Mouse (Mus musculus): Measurements from ENCODE around the gene Havcr2.
"Not testable (repeated sequence)": the region's sequence is repeated elsewhere in the genome, so short reads cannot be mapped to it uniquely, and the experiment has no call there.

Gene Havcr2

DNA sequence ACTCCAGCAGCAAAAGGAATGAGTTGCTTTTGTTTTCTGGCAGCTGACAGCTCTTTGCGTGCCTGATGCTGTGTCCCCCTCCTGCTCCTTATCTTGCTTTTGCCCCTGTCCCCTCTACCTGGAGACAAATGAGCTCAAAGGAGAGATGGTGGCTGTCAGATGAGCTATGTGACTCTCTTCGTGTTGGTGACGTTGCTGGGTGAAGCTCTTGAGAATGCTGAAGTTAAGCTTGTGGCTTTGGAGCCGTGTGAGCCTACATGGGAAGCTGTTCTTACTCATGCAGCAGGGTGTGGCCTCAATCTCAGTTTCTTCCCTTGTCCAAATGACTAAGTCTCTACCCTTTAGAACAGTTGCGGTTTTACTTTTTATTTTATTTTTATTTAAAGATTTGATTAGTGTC lies 7.2 kb downstream of the Havcr2 start:
- DNase-seq = no peak

DNA sequence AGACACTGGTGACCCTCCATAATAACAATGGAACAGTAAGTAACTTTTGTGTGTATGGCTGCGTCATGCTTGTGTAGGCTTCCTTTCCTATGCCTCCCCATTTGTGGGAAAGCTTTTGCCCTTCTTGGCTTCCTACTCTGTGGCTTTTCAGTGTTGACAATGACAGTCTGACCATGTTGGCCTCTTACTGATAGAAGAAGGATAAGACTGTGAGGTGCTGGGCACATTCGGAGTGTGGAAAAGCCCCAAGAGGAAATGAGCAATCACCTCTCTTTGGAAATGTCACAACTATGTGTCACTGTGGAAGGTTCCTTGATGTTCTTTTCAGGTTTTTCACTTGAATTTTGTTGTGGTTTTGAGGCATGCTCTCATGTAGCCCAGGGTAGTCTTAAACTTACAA lies 12.1 kb downstream of the Havcr2 start:
- no peak for DNase-seq

DNA sequence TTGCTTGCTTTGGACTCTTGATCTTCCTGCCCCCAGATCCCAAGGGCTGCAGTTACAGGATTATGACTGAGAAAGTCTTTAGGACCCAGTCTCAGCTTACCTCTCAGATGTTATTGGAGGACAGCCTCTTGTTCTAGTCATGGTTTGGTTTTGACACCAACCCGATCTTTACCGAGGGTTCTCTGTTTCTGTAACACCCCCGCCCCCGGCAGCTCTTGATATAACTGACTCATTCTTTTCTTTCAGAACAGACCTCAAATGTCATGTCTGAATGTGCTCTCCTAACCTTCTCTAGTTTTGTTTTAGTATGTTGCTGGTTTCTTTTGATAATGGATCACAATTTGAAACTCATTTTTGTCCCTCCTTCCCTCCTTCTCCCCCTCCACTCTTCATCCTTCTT lies 19.5 kb downstream of the Havcr2 start:
- DNase-seq = no peak

DNA sequence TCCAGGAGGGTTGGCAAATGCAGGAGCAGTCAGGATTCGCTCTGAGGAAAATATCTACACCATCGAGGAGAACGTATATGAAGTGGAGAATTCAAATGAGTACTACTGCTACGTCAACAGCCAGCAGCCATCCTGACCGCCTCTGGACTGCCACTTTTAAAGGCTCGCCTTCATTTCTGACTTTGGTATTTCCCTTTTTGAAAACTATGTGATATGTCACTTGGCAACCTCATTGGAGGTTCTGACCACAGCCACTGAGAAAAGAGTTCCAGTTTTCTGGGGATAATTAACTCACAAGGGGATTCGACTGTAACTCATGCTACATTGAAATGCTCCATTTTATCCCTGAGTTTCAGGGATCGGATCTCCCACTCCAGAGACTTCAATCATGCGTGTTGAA lies 24.6 kb downstream of the Havcr2 start:
- no peak for DNase-seq

GRCm38 (mm10) chr11:46480517-46480916 lies 25.8 kb downstream of the Havcr2 start:
- DNase-seq = no peak

DNA sequence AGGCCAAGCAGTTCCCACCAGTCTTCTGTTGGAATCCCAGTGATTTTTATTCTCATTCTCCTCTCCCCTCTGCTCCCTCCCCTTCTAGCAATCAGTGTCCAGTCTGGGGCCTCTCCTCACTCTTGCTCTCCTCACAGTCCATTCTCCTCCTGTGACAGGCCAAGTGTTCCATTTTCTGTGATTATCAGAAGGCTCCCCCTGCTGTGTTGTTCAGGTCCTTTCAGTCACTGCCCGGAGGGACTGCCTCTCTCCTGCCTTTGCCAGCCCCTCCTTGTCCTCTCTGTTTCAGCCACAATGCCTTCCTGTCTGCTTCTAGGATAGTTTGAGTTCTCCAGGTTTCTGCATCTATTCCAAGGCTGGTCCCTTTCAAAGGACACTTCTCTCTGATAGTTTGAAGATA lies 33.5 kb downstream of the Havcr2 start:
- no peak for DNase-seq

DNA sequence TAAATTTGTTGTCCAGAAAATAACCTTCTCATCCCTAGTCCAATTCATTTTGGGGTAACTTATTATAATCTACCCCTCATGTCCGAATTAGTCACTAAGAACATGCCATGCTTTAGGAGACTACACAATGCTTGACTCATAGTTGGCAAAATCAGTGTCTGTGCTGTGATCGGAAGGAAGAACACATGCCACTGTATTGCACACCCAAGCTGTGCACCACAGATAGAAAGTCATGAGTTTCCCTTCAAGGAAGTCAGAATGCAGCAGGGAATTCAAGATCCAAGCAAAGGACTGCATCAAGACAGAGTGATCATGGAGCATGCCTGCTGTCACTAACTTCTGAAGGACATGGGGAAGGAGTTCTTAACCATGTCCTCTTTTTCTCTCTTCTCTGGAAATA lies 33.9 kb downstream of the Havcr2 start:
- no peak for DNase-seq

- no peak for DNase-seq
These were observed 52.4 kb downstream of the Havcr2 start for GRCm38 (mm10) chr11:46507146-46507545.

- DNase-seq = no peak
These were observed 55.2 kb downstream of the Havcr2 start for GRCm38 (mm10) chr11:46509900-46510299.

DNA sequence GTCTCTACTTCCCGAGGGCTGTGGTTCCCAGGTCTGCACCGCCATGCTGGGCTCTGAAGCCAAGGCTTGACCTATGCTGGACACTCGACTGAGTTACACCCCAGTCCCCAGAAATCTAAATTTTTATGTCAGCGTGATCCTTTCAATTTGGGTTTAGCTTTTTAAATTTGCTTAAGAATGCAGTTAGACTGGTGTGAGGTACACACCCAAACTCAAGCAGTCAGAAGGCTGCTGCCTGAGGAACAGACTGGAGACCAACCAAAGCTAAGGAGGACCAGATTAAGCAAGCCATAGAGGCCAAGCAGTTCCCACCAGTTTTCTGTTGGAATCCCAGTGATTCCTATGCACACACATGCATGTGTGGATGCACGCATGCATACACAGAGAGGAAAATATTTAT lies 66.6 kb downstream of the Havcr2 start:
- not testable (repeated sequence) for DNase-seq

GRCm38 (mm10) chr11:46522719-46523118 lies 68.0 kb downstream of the Havcr2 start:
- peak; percentile 6 for DNase-seq

DNA sequence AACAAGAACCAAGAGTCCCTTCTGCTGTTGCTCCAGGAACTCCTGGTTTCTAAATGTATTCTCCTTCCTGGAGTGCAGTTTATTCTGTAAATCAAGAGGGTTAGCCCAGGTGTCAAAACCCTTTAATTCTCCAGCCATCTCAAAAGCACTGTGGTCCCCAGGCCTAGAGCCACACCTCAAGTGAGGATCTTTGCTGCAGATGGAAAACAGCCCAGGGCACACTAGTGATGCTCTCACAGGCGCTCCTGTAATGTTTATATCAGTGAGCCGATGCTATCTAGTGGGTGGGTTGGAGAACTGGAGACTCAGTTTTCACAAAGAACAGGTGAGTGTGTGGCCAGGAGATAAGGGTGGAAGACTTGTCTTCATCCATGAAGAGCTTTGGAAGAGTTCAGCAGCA lies 69.2 kb downstream of the Havcr2 start, which contains the start of gene Gm12169:
Gm12169 (plus strand) TSS at position 301 of the 400 bp plus-strand sequence.
- DNase-seq = no peak

DNA sequence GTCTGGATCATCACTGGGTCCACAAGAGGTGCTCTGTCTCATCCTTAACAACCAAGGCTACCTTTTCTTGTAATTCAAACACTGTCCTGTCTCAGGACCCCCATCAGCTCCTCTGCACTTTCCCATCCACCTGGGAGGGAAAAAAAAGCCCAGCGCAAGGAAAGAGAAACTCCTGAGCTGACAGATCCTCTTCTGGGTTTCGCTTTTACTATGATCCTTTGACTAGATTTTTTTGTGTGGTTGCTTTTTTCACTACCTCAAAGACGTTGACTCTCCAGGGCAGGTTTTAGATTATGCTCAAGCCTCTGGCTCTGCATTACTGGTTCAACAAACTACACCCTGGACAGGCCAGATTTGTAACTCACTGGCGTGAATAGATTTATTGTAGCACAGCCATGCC lies 75.4 kb downstream of the Havcr2 start:
- DNase-seq = no peak
